Mouse (Mus musculus): ENCODE measurements around the gene Dap. TPM values are rescaled to one million over a fixed set of nuclear protein-coding genes. Genes with fewer than 3 reads are reported as not detected.

The Dap gene
- polyA plus RNA-seq, 1 experiment, result 53.3 TPM

DNA sequence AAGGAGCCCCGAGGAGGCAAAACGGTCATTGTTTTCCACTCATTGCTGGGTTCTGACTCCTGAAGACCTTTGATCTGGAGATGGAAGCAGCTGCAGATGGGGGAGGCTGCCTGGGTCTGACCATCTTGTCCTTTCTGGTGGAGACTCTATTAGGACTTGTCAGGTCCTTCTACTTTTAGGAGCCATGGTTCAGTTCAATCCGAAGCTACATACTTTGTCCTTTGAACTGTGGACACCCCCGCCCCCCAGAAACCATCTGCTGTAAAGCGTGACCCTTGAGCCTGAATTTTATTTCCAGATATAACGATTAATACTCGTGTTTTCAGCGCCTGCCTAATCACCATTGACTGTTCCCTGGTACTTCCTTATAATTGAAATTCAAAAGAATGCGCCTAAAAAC, 38.2 kb downstream of the Dap start:
- H3K4me1 ChIP-seq (ENCODE audit: control insufficient read depth, insufficient read depth, low read length), result no peaks in the 10 kb centered on the region; the same call in 1 of the 2 replicates
- no peaks in the 10 kb centered on the region for H3K27me3 ChIP-seq (ENCODE audit: control insufficient read depth, insufficient read depth, low read length)
- TF ChIP-seq CTCF (IDR thresholded peaks at IDR 0.05; ENCODE audit: control insufficient read depth, insufficient read depth, insufficient replicate concordance, low read depth, low read length) (no peak), POLR2A (IDR thresholded peaks at IDR 0.05; ENCODE audit: control insufficient read depth, low read depth, low read length) (no peak)
- H3K4me3 ChIP-seq (ENCODE audit: control insufficient read depth, low read depth, low read length), result no peak overlapping the region
- H3K27ac ChIP-seq (ENCODE audit: control insufficient read depth, insufficient read depth, low read depth, low read length), result no peak overlapping the region
- no peaks in the 10 kb centered on the region for H3K36me3 ChIP-seq (ENCODE audit: control insufficient read depth, insufficient read depth, low read length)

DNA sequence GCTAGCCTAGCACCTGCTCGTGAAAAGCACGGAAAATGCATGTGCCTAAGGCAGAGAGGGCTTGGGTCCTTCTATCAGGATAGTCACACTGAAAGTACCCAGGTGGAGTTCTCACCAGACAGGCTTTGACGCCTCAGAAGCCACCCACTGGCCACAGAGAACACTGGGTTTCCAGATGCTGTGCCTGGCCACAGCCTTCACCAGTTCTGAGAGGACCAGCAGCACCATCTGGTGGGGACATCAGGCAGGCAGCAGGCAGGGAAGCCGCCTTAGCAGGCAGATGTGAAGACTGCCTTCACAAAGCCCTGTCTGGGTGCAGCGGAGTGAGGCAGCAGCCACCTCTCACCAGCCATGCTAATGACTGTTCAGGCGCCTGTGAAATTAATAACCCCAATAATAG, 40.7 kb downstream of the Dap start:
- H3K27me3 ChIP-seq (ENCODE audit: control insufficient read depth, insufficient read depth, low read length), result no peaks in the 10 kb centered on the region
- H3K4me3 ChIP-seq (ENCODE audit: control insufficient read depth, low read depth, low read length), result no peak overlapping the region
- TF ChIP-seq POLR2A (IDR thresholded peaks at IDR 0.05; ENCODE audit: control insufficient read depth, low read depth, low read length) (no peak), CTCF (IDR thresholded peaks at IDR 0.05; ENCODE audit: control insufficient read depth, insufficient read depth, insufficient replicate concordance, low read depth, low read length) (peak; percentile 76; the same call in 1 of the 2 replicates)
- no peak overlapping the region for H3K27ac ChIP-seq (ENCODE audit: control insufficient read depth, insufficient read depth, low read depth, low read length)
- no peaks in the 10 kb centered on the region; the same call in 1 of the 2 replicates for H3K4me1 ChIP-seq (ENCODE audit: control insufficient read depth, insufficient read depth, low read length)
- H3K36me3 ChIP-seq (ENCODE audit: control insufficient read depth, insufficient read depth, low read length), result no peaks in the 10 kb centered on the region

DNA sequence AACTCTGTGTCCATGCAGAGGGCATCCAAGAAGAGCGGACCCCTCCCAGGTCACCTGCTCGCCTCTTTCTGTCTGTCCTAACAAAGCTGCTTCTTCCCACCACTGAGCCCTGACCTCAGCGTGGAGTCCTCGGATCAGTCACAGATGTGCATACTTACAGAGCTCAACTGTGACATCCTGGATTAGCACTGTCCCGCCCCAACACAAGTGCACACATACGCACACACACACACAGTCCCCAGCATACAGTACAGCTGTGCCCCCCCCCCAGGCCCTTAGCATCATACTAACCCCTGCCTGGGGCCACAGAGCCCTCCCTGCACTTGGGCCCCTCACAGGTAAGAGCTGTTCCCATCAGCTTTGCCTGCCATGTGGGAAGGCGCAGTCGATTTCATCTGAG, 41.3 kb downstream of the Dap start:
- no peak overlapping the region for H3K27ac ChIP-seq (ENCODE audit: control insufficient read depth, insufficient read depth, low read depth, low read length)
- H3K4me1 ChIP-seq (ENCODE audit: control insufficient read depth, insufficient read depth, low read length), result no peaks in the 10 kb centered on the region; the same call in 1 of the 2 replicates
- peak overlapping the region; percentile 32 for H3K4me3 ChIP-seq (ENCODE audit: control insufficient read depth, low read depth, low read length)
- TF ChIP-seq CTCF (IDR thresholded peaks at IDR 0.05; ENCODE audit: control insufficient read depth, insufficient read depth, insufficient replicate concordance, low read depth, low read length), result no peak
- no peak for TF ChIP-seq POLR2A (IDR thresholded peaks at IDR 0.05; ENCODE audit: control insufficient read depth, low read depth, low read length)
- no peaks in the 10 kb centered on the region for H3K27me3 ChIP-seq (ENCODE audit: control insufficient read depth, insufficient read depth, low read length)
- no peaks in the 10 kb centered on the region for H3K36me3 ChIP-seq (ENCODE audit: control insufficient read depth, insufficient read depth, low read length)

DNA sequence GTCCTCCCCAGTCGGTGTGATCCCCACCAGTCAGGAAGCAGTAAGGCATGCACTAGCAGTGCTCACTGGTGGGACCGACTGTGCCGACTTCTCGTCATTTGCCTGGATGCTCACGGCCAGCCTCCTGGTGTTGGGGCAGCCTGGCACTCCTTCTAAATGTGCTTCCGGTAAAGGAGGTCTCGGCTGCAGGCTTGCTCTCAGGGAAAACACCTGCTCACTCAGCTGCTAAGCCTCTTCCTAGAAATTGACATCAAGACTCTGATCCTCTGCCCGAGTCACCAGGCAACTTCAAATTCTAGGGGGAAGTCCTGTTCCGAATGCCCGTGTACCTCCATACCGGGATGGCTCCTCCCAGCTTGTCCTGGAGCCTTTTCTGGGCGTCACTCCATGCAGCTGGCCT, 41.7 kb downstream of the Dap start:
- H3K36me3 ChIP-seq (ENCODE audit: control insufficient read depth, insufficient read depth, low read length), result no peaks in the 10 kb centered on the region
- no peak for TF ChIP-seq POLR2A (IDR thresholded peaks at IDR 0.05; ENCODE audit: control insufficient read depth, low read depth, low read length)
- TF ChIP-seq CTCF (IDR thresholded peaks at IDR 0.05; ENCODE audit: control insufficient read depth, insufficient read depth, insufficient replicate concordance, low read depth, low read length), result no peak

DNA sequence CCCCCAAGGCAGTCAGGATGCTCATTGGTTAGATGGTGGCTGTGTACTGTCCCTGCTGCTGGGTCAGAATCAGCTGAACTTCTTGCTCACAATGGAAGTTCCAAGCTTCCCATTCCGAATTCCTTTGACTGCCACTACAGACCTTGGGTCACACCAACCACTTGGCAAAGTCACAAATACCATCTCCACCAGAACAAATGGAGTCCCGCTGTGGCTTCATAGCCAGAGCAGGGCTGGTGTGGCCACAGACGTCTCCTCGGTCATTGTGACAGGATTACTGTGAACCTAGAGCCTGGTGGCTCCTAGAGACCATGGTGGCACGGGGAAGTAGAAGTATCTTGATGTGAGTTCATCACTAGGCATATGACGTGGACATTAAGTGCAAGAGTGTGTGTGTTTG, 44.0 kb downstream of the Dap start:
- H3K4me1 ChIP-seq (ENCODE audit: control insufficient read depth, insufficient read depth, low read length), result no peaks in the 10 kb centered on the region; the same call in 1 of the 2 replicates
- no peaks in the 10 kb centered on the region for H3K27me3 ChIP-seq (ENCODE audit: control insufficient read depth, insufficient read depth, low read length)

More for the DNA sequence above, 41.7 kb downstream of the Dap start:
- no peak overlapping the region for H3K27ac ChIP-seq (ENCODE audit: control insufficient read depth, insufficient read depth, low read depth, low read length)
- H3K4me3 ChIP-seq (ENCODE audit: control insufficient read depth, low read depth, low read length), result peak overlapping the region; percentile 57
- no peaks in the 10 kb centered on the region for H3K27me3 ChIP-seq (ENCODE audit: control insufficient read depth, insufficient read depth, low read length)
- no peaks in the 10 kb centered on the region; the same call in 1 of the 2 replicates for H3K4me1 ChIP-seq (ENCODE audit: control insufficient read depth, insufficient read depth, low read length)

DNA sequence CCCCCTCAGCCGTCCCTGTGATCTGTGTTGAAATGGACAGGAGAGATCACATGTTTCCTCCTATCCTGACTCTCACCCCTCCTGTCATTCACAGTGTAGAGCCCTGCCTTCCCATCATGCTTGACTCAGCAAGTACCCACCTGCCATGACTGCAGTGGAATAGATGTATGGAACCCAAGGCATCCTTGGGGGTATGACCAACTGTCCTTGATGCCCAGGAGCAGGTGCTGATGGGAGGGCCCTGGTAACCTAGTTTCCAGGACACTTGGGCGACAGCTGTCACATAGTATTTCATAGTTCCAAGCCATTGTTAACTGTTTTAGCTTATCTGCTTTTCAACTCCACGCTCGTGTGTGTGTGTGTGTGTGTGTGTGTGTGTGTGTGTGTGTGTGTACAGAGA, 45.4 kb downstream of the Dap start:
- H3K36me3 ChIP-seq (ENCODE audit: control insufficient read depth, insufficient read depth, low read length), result no peaks in the 10 kb centered on the region
- H3K27ac ChIP-seq (ENCODE audit: control insufficient read depth, insufficient read depth, low read depth, low read length), result no peak overlapping the region
- no peaks in the 10 kb centered on the region; the same call in 1 of the 2 replicates for H3K4me1 ChIP-seq (ENCODE audit: control insufficient read depth, insufficient read depth, low read length)
- no peaks in the 10 kb centered on the region for H3K27me3 ChIP-seq (ENCODE audit: control insufficient read depth, insufficient read depth, low read length)
- TF ChIP-seq CTCF (IDR thresholded peaks at IDR 0.05; ENCODE audit: control insufficient read depth, insufficient read depth, insufficient replicate concordance, low read depth, low read length) (no peak), POLR2A (IDR thresholded peaks at IDR 0.05; ENCODE audit: control insufficient read depth, low read depth, low read length) (no peak)
- peak overlapping the region; percentile 70 for H3K4me3 ChIP-seq (ENCODE audit: control insufficient read depth, low read depth, low read length)

More for the DNA sequence above, 44.0 kb downstream of the Dap start:
- H3K36me3 ChIP-seq (ENCODE audit: control insufficient read depth, insufficient read depth, low read length), result no peaks in the 10 kb centered on the region
- TF ChIP-seq POLR2A (IDR thresholded peaks at IDR 0.05; ENCODE audit: control insufficient read depth, low read depth, low read length) (no peak; the same call in 1 of the 2 replicates), CTCF (IDR thresholded peaks at IDR 0.05; ENCODE audit: control insufficient read depth, insufficient read depth, insufficient replicate concordance, low read depth, low read length) (no peak)
- H3K27ac ChIP-seq (ENCODE audit: control insufficient read depth, insufficient read depth, low read depth, low read length), result no peak overlapping the region
- peak overlapping the region; percentile 76 for H3K4me3 ChIP-seq (ENCODE audit: control insufficient read depth, low read depth, low read length)

DNA sequence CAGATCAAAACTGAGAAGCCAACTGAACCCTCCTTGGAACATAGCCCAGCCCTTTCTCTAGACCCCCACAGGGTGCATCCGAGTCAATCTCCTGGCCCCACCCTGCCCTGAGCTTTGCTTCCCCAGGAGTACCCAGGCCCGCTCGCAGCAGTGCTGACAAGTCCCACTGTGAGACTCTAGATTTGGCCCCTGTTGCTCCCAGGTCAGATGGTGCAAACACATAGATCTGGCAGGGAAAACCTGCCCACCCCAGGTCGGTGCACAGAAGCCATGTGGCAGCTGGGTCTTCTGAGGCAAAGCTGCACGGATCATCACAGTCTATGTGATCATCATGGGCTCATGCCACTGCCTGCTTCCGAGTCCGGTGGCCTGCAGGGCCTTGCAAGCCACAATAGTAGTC, 48.6 kb downstream of the Dap start:
- no peaks in the 10 kb centered on the region for H3K4me1 ChIP-seq (ENCODE audit: control insufficient read depth, insufficient read depth, low read length)
- no peak overlapping the region for H3K27ac ChIP-seq (ENCODE audit: control insufficient read depth, insufficient read depth, low read depth, low read length)
- H3K4me3 ChIP-seq (ENCODE audit: control insufficient read depth, low read depth, low read length), result no peak overlapping the region
- no peaks in the 10 kb centered on the region for H3K27me3 ChIP-seq (ENCODE audit: control insufficient read depth, insufficient read depth, low read length)
- no peaks in the 10 kb centered on the region for H3K36me3 ChIP-seq (ENCODE audit: control insufficient read depth, insufficient read depth, low read length)
- TF ChIP-seq CTCF (IDR thresholded peaks at IDR 0.05; ENCODE audit: control insufficient read depth, insufficient read depth, insufficient replicate concordance, low read depth, low read length), result no peak
- no peak for TF ChIP-seq POLR2A (IDR thresholded peaks at IDR 0.05; ENCODE audit: control insufficient read depth, low read depth, low read length)

DNA sequence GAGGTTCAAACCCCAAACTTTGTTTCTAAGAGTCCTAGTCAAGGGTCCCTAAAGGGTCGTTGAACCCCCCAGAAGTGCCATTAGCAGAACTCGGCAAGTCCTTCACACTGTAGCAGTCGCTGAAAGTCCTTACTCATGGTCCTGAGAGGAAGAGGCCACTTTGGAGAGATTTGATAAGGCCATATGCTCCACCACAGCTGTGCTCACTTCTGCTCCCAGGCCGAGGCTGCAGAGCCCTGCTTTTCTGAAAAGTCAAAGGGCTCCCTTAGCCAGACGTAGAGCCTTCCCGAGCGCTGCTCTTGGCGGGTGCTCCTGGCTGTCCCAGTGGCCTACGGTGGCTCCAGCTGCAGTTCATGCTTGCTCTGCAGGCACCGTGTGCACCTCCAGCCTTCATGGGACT, 49.4 kb downstream of the Dap start:
- Histone ChIP-seq H3K27me3 (ENCODE audit: control insufficient read depth, insufficient read depth, low read length) (no peaks in the 10 kb centered on the region), H3K27ac (ENCODE audit: control insufficient read depth, insufficient read depth, low read depth, low read length) (no peak overlapping the region), H3K4me3 (ENCODE audit: control insufficient read depth, low read depth, low read length) (no peak overlapping the region), H3K36me3 (ENCODE audit: control insufficient read depth, insufficient read depth, low read length) (no peaks in the 10 kb centered on the region), H3K4me1 (ENCODE audit: control insufficient read depth, insufficient read depth, low read length) (no peaks in the 10 kb centered on the region)
- TF ChIP-seq CTCF (IDR thresholded peaks at IDR 0.05; ENCODE audit: control insufficient read depth, insufficient read depth, insufficient replicate concordance, low read depth, low read length) (no peak), POLR2A (IDR thresholded peaks at IDR 0.05; ENCODE audit: control insufficient read depth, low read depth, low read length) (no peak)

All from testis, adult 2 months (tissue).